Mouse (Mus musculus) myocyte (in vitro differentiated cells): ENCODE data around the gene 6330409D20Rik. TPM values are rescaled to one million over a fixed set of nuclear protein-coding genes. Genes with fewer than 3 reads are reported as not detected.

ENCODE experiments used
- H3K27me3 ChIP-seq: one replicate; pipeline ENCODE4 v1.6.1; 2011; ENCODE audit not compliant: control insufficient read depth, insufficient read depth, insufficient read length
- H3K36me3 ChIP-seq: one replicate; pipeline ENCODE4 v1.6.1; 2011; ENCODE audit not compliant: control insufficient read depth, insufficient read depth
- H3K4me2 ChIP-seq: one replicate; pipeline ENCODE4 v1.6.1; 2011; ENCODE audit warnings: low read depth, control low read depth
- H3K4me3 ChIP-seq: one replicate; pipeline ENCODE4 v1.5.1; 2011; ENCODE audit warnings: mild to moderate bottlenecking, control low read depth, moderate library complexity
- H3K79me2 ChIP-seq: one replicate; pipeline ENCODE4 v1.6.1; 2011; ENCODE audit not compliant: control insufficient read depth, insufficient read depth
- H3ac ChIP-seq: one replicate; pipeline ENCODE4 v1.6.1; 2011; ENCODE audit not compliant: control insufficient read depth, insufficient read length
- CEBPB ChIP-seq: IDR thresholded peaks from 2 replicates; pipeline ENCODE4 v1.6.1; 2011; ENCODE audit warnings: mild to moderate bottlenecking, moderate library complexity; ENCODE audit not compliant: poor library complexity, insufficient read depth, severe bottlenecking
- E2F4 ChIP-seq: IDR thresholded peaks from one replicate; pipeline ENCODE4 v1.6.1; 2011; ENCODE audit warnings: mild to moderate bottlenecking, control low read depth, moderate library complexity; ENCODE audit not compliant: insufficient read depth
- MAX ChIP-seq: IDR thresholded peaks from one replicate; pipeline ENCODE4 v1.6.1; 2011; ENCODE audit warnings: low read depth, mild to moderate bottlenecking, control low read depth
- MYOD1 ChIP-seq, 3 experiments: IDR thresholded peaks; one replicate each; pipeline ENCODE4 v1.6.1; 2011; ENCODE audit warnings: control low read depth in 2 of 3, low read depth in 2 of 3, mild to moderate bottlenecking in 2 of 3, moderate library complexity in 1 of 3; ENCODE audit not compliant: insufficient read length in 2 of 3, control insufficient read depth in 1 of 3
- MYOG ChIP-seq, 3 experiments: IDR thresholded peaks; one replicate each; pipeline ENCODE4 v1.6.1; 2011; ENCODE audit warnings: control low read depth in 2 of 3, low read depth in 2 of 3, mild to moderate bottlenecking in 2 of 3; ENCODE audit not compliant: insufficient read length in 2 of 3, control insufficient read depth in 1 of 3, insufficient read depth in 1 of 3
- POLR2A ChIP-seq: IDR thresholded peaks from one replicate; pipeline ENCODE4 v1.6.1; 2011; ENCODE audit warnings: low read depth, mild to moderate bottlenecking, control low read depth, moderate library complexity; ENCODE audit not compliant: insufficient read length
- POLR2AphosphoS2 ChIP-seq: IDR thresholded peaks from one replicate; pipeline ENCODE4 v1.6.1; 2011; ENCODE audit warnings: low read depth, control low read depth; ENCODE audit not compliant: insufficient read length
- REST ChIP-seq: IDR thresholded peaks from one replicate; pipeline ENCODE4 v1.6.1; 2011; ENCODE audit warnings: mild to moderate bottlenecking, control low read depth, moderate library complexity; ENCODE audit not compliant: insufficient read depth, insufficient read length
- SRF ChIP-seq: IDR thresholded peaks from one replicate; pipeline ENCODE4 v1.6.1; 2011; ENCODE audit warnings: low read depth; ENCODE audit not compliant: control insufficient read depth, insufficient read length
- TCF12 ChIP-seq: IDR thresholded peaks from one replicate; pipeline ENCODE4 v1.6.1; 2011; ENCODE audit warnings: mild to moderate bottlenecking, control low read depth; ENCODE audit not compliant: poor library complexity, insufficient read depth, severe bottlenecking
- TCF3 ChIP-seq: IDR thresholded peaks from one replicate; pipeline ENCODE4 v1.6.1; 2011; ENCODE audit warnings: low read depth, control low read depth; ENCODE audit not compliant: insufficient read length
- USF1 ChIP-seq: IDR thresholded peaks from one replicate; pipeline ENCODE4 v1.6.1; 2011; ENCODE audit warnings: low read depth, mild to moderate bottlenecking, control low read depth, moderate library complexity
- polyA plus RNA-seq: library from polyadenylated mRNA; unstranded; fragments of >200 nt; fragmentation: generic; extraction: Trizol; gene quantifications from one replicate; pipeline ENCODE4 v1.2.1, GENCODE M21; 2012; ENCODE audit warnings: missing spikeins

The 6330409D20Rik gene
- polyA plus RNA-seq, 1 experiment = not detected

GRCm38 (mm10) chr2:32728463-32728862 is 12.4 kb downstream of the 6330409D20Rik start:
- no peaks in the 10 kb centered on the region for H3K27me3 ChIP-seq
- TF ChIP-seq REST = no peak
- no peak for TF ChIP-seq POLR2AphosphoS2
- TF ChIP-seq TCF12 = no peak
- no peak for TF ChIP-seq SRF
- TF ChIP-seq E2F4 = no peak
- no peak for TF ChIP-seq USF1
- no peak for TF ChIP-seq MYOG (IDR thresholded peaks at IDR 0.05; ENCODE audit: control insufficient read depth in 1 of 3, insufficient read depth in 1 of 3, insufficient read length in 2 of 3, low read depth in 2 of 3)
- TF ChIP-seq TCF3 = no peak
- no peak for TF ChIP-seq CEBPB
- no peak for TF ChIP-seq MYOD1 (IDR thresholded peaks at IDR 0.05; ENCODE audit: control insufficient read depth in 1 of 3, insufficient read length in 2 of 3, low read depth in 2 of 3)
- no peak overlapping the region for H3K4me2 ChIP-seq
- H3K79me2 ChIP-seq = no peaks in the 10 kb centered on the region
- H3K36me3 ChIP-seq = no peaks in the 10 kb centered on the region
- no peak overlapping the region for H3K4me3 ChIP-seq
- H3ac ChIP-seq = no peak overlapping the region

DNA sequence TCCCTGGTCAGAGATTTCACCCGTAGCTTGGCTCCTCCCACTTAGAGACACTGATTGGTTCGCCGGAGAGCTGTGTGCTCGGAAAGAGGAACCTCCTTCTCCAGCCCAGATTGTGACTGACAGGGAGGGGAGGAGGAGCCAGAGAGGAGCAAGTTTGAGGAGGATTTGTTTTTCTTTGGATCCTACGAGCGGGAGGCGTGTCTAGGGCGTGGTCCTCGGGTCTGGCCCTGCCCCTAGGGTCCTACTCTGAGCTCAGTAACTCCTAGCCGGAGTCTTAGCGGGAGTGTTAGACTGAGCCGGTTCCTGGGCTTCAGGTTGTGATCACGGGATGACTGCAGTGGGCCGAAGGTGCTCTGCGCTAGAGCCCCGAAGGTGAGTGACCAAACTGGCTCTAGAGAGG is 13.4 kb downstream of the 6330409D20Rik start:
- Histone ChIP-seq H3K27me3 (no peaks in the 10 kb centered on the region), H3K4me2 (peak overlapping the region; percentile 69), H3K79me2 (no peaks in the 10 kb centered on the region), H3K4me3 (no peak overlapping the region), H3K36me3 (no peaks in the 10 kb centered on the region), H3ac (no peak overlapping the region)
- TF ChIP-seq E2F4 (no peak), TCF12 (no peak), TCF3 (no peak), USF1 (no peak), MYOG (IDR thresholded peaks at IDR 0.05; ENCODE audit: control insufficient read depth in 1 of 3, insufficient read depth in 1 of 3, insufficient read length in 2 of 3, low read depth in 2 of 3) (no peak), MAX (no peak), POLR2AphosphoS2 (no peak), MYOD1 (IDR thresholded peaks at IDR 0.05; ENCODE audit: control insufficient read depth in 1 of 3, insufficient read length in 2 of 3, low read depth in 2 of 3) (no peak), SRF (no peak), POLR2A (no peak), REST (no peak), CEBPB (no peak)

- Histone ChIP-seq H3ac (no peak overlapping the region), H3K4me3 (no peak overlapping the region), H3K79me2 (no peaks in the 10 kb centered on the region), H3K27me3 (no peaks in the 10 kb centered on the region), H3K36me3 (no peaks in the 10 kb centered on the region), H3K4me2 (no peak overlapping the region)
- TF ChIP-seq SRF (no peak), USF1 (no peak), POLR2AphosphoS2 (no peak), TCF12 (no peak), CEBPB (no peak), POLR2A (no peak), REST (no peak), MYOG (IDR thresholded peaks at IDR 0.05; ENCODE audit: control insufficient read depth in 1 of 3, insufficient read depth in 1 of 3, insufficient read length in 2 of 3, low read depth in 2 of 3) (no peak), TCF3 (no peak), E2F4 (no peak), MAX (no peak), MYOD1 (IDR thresholded peaks at IDR 0.05; ENCODE audit: control insufficient read depth in 1 of 3, insufficient read length in 2 of 3, low read depth in 2 of 3) (no peak)
Measured at GRCm38 (mm10) chr2:32724832-32725790, 15.7 kb downstream of the 6330409D20Rik start.

DNA sequence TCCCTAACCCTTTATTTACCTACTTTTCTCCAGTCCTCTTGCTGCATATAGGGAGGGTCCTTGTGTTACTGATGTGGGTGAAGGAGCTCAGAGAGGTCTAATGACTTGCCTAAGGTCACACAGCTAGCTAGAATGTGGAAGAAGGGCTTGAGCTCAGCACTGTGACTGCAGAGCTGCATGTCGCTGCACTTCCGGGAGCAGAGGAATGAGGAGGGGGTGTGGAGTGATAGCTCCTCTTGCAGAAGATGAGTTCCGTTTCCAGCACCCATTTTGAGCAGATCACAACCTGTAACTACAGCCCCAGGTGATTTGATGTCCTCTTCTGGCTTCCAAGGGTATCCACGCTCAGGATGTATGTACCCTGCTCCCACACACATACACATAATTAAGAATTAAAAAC is 16.7 kb downstream of the 6330409D20Rik start:
- Histone ChIP-seq H3K4me3 (no peak overlapping the region), H3ac (no peak overlapping the region), H3K27me3 (no peaks in the 10 kb centered on the region), H3K4me2 (no peak overlapping the region), H3K79me2 (no peaks in the 10 kb centered on the region), H3K36me3 (no peaks in the 10 kb centered on the region)
- TF ChIP-seq TCF3 (no peak), REST (no peak), E2F4 (no peak), USF1 (no peak), MYOD1 (IDR thresholded peaks at IDR 0.05; ENCODE audit: control insufficient read depth in 1 of 3, insufficient read length in 2 of 3, low read depth in 2 of 3) (no peak), MYOG (IDR thresholded peaks at IDR 0.05; ENCODE audit: control insufficient read depth in 1 of 3, insufficient read depth in 1 of 3, insufficient read length in 2 of 3, low read depth in 2 of 3) (no peak), POLR2AphosphoS2 (no peak)
